Mouse (Mus musculus): ENCODE results near the gene Schip1.
A peak's percentile ranks its signal among the peaks of the same experiment; 100 is the strongest.

Gene Schip1

GRCm38 (mm10) chr3:68469643-68470042 lies 405.0 kb downstream of the Schip1 start:
- DNase-seq (ENCODE audit: extremely low spot score): peak; percentile 34

- DNase-seq (ENCODE audit: extremely low spot score): no peak
These were observed 405.5 kb downstream of the Schip1 start for GRCm38 (mm10) chr3:68470061-68470460.

GRCm38 (mm10) chr3:68470622-68471021 lies 406.0 kb downstream of the Schip1 start:
- no peak for DNase-seq (ENCODE audit: extremely low spot score)

- no peak for DNase-seq (ENCODE audit: extremely low spot score)
These were observed 411.7 kb downstream of the Schip1 start for GRCm38 (mm10) chr3:68476336-68476735.

GRCm38 (mm10) chr3:68477478-68477877 lies 412.9 kb downstream of the Schip1 start:
- no peak for DNase-seq (ENCODE audit: extremely low spot score)

DNA sequence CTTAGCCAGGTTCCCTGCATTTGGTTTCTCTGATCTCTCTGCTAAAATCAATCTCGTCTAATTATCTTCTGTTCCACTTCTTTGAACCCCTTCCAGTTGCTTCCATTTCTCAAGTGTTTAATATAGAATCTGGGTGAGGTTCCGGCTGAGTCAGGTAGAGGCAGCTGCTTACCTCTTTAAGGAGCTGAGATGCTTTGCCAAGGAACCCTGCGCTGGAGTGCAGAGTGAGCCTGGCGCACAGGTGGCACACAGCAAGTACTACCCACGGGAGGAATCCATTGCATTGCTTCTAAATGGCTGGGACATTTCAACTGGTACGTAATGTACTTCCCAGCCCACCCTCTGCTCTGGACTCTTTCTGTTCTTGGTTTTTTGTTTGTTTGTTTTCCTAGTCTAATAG lies 414.7 kb downstream of the Schip1 start:
- DNase-seq (ENCODE audit: extremely low spot score): no peak

DNA sequence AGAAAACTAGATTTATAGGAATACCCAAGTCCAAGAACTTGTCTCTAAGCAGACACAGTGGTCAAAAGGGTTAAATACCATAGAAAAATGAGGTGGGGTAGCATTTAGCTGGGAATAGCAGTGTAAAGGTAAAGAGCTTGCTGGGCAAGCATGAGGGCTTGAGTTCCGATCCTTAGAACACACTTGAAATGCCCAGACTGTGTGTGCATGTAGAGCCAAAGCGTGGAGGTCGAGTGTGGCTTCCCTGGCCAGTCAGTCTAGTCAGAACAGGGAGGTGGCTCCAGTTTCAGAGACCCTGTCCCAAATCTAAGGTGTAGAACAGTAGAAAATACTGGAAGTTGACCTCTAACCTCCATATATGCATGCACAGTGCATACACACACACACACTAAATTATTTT lies 418.9 kb downstream of the Schip1 start:
- DNase-seq (ENCODE audit: extremely low spot score): no peak

- no peak for DNase-seq (ENCODE audit: extremely low spot score)
These were observed 419.4 kb downstream of the Schip1 start for GRCm38 (mm10) chr3:68484021-68484420.

GRCm38 (mm10) chr3:68484561-68484960 lies 420.0 kb downstream of the Schip1 start:
- DNase-seq (ENCODE audit: extremely low spot score): no peak

GRCm38 (mm10) chr3:68487621-68488020 lies 423.0 kb downstream of the Schip1 start:
- no peak for DNase-seq (ENCODE audit: extremely low spot score)

GRCm38 (mm10) chr3:68488316-68488715 lies 423.7 kb downstream of the Schip1 start:
- DNase-seq (ENCODE audit: extremely low spot score): no peak

DNA sequence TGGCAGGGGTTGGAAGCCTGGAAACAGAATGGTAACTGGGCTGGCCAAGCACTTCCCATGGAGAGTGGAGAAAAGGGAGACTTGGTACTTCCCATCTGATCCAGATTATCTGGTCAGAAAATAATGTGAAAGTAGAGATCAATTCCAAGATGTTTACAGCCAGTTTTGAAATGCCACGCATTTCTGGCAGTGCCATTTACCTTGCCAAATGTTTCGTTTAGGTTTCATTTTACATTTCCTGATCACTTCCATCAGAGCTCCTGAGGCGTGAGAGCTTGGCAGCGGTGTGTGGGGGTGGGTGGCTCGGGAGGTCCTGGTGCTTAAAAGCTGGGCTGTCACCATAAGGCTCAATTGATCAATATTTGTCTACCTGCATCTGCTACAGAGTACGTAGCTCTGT lies 426.9 kb downstream of the Schip1 start:
- no peak for DNase-seq (ENCODE audit: extremely low spot score)

GRCm38 (mm10) chr3:68492066-68492465 lies 427.5 kb downstream of the Schip1 start:
- DNase-seq (ENCODE audit: extremely low spot score): no peak

DNA sequence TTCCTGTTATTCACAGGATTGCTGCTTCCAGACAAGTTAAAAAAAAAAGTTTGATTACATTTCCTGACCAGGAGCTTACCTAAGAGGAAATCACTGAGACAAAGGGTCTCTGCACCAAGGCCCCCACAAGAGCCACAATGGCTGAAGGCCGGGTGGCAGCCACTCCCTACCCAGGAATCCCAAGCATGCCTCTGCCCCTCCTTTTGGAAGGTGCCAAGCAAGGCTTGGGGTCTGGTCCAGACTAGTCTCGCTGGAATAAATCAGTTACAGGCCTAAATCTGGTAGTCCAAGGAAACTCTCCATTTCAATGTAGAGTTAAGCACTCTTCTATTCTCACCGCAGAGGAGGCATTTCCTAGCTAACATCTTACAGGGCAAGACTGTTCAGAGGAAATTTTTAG lies 427.9 kb downstream of the Schip1 start:
- no peak for DNase-seq (ENCODE audit: extremely low spot score)

DNA sequence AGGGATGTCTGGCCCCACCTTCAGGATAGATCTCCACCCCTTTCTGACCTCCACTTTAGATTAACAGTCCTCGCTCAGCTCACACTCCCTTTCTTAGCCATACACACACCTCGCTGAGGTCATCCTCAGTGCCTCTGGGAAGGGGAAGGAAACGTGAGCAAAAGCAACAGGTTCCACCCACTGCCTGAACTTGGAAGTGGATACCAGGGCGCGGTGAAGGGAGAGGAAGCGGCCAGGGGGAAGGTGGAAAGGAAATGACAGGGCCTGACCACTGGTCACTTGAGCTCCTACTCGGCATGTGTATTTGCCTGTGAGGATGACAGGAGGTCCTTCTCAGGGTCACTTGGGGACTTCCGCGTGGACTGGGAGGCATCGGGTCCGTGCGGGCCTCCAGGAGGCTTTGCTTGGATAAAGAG lies 428.6 kb downstream of the Schip1 start:
- peak; percentile 70 for DNase-seq (ENCODE audit: extremely low spot score)

GRCm38 (mm10) chr3:68493586-68494295 lies 429.1 kb downstream of the Schip1 start:
- DNase-seq (ENCODE audit: extremely low spot score): peak; percentile 94

GRCm38 (mm10) chr3:68494296-68495095 lies 429.9 kb downstream of the Schip1 start:
- peak; percentile 72 for DNase-seq (ENCODE audit: extremely low spot score)

DNA sequence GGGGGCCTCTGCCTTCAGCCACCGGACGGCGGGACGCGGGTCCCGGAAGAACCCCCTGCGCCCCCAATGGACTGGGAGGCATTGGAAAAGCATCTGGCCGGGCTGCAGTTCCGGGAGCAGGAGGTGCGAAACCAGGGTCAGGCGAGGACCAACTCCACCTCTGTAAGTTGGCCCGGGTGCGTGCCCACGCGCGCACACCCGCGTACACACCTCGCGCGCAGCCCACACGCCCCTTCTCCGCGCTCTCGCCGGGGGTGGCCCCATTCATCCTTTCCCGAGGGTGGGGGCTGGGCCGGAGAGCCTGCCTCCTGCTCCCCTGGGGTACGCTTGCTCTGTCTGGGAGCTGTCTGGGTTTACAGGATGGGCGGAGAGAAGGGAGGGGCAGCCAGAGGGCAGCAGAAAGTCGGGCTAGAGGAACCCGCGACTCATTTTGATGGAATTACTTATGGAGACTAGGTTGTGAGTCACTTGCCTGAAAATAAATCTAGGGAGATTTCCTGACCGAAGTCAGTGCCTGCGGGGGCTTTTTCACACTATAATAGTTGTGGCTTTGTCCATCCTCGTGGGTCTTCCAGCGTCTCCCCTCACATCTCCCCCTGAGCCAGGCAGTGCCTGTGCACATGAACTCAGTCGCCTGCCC lies 430.6 kb downstream of the Schip1 start:
- peak; percentile 75 for DNase-seq (ENCODE audit: extremely low spot score)

GRCm38 (mm10) chr3:68495736-68496242 lies 431.2 kb downstream of the Schip1 start:
- peak; percentile 58 for DNase-seq (ENCODE audit: extremely low spot score)

DNA sequence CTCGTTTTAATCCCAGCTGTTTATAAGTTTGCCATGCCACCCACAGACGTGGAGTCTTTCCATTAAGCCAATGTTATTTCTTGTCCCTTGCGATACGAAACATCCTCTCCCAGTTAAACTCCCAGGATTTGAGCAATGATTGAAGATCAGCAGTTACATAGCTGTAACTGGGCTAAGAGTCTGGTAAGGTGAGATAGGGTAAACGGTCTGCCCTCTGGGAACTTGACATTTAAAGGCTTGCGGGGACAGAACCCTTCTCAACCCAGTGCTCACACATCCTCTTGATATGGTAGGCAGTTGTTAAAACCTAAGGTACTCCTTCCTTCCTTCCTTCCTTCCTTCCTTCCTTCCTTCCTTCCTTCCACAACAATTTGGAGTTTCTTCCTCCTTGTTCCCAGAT lies 431.9 kb downstream of the Schip1 start:
- no peak for DNase-seq (ENCODE audit: extremely low spot score)

- no peak for DNase-seq (ENCODE audit: extremely low spot score)
These were observed 435.0 kb downstream of the Schip1 start for GRCm38 (mm10) chr3:68499532-68500152.

GRCm38 (mm10) chr3:68504838-68505237 lies 440.2 kb downstream of the Schip1 start:
- no peak for DNase-seq (ENCODE audit: extremely low spot score)

Measured in embryo, embryonic 9.5 days (tissue).